Mouse (Mus musculus): ENCODE data around the gene Agpat1. TPM values are rescaled to one million over a fixed set of nuclear protein-coding genes. Genes with fewer than 3 reads are reported as not detected.
A peak's percentile ranks its signal among the peaks of the same experiment; 100 is the strongest.

Gene Agpat1
- polyA plus RNA-seq, 1 experiment = 330 TPM

DNA sequence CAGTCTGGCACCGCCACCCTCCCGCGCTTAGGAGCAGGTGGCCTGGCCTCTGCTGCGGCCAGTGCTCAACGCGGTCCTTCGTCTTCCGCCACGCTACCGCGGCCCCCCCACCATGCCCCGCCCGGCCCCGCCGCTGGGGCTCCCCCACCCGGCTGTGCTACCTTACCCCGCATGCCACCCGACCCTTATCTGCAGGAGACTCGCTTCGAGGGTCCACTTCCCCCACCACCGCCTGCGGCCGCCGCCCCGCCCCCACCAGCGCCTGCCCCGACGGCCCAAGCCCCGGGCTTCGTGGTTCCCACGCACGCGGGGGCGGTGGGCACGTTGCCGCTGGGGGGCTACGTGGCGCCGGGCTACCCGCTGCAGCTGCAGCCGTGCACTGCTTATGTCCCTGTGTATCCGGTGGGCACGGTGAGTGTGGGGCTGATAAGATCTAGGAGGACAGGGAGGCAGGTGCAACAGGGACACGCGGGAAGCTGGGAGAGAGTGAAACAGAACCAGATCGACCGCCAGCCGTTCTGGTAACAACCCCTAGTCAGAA, 26.8 kb downstream of the Agpat1 start:
- H3K4me3 ChIP-seq (ENCODE audit: low read depth, low read length) = peak overlapping the region; percentile 57

DNA sequence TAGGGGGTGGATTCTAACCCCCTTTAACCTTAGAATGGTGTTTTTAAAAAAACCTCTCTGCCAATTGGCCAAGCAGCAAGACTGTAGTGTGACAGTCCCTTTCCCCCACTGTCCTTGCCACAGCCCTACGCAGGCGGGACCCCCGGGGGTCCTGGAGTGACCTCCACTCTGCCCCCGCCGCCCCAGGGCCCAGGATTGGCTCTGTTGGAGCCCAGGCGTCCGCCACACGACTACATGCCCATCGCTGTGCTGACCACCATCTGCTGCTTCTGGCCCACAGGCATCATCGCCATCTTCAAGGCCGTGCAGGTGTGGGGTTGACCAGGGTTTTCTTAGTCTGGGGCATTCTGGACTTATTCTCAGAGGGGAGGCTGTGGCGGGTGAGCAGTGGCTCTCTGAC, 27.6 kb downstream of the Agpat1 start:
- TF ChIP-seq POLR2A (IDR thresholded peaks at IDR 0.05; ENCODE audit: low read depth, low read length) (no peak), CTCF (IDR thresholded peaks at IDR 0.05; ENCODE audit: extremely low read depth, insufficient read length, insufficient replicate concordance, low read depth, low read length) (no peak)
- Histone ChIP-seq H3K27me3 (ENCODE audit: control insufficient read depth, insufficient read depth, low read length) (peaks cover 14% of the 10 kb centered on the region), H3K36me3 (ENCODE audit: control insufficient read depth, insufficient read depth, low read length) (no peaks in the 10 kb centered on the region), H3K4me3 (ENCODE audit: low read depth, low read length) (peak overlapping the region; percentile 38), H3K4me1 (ENCODE audit: control insufficient read depth, insufficient read depth, insufficient read length, low read length) (peaks cover 13% of the 10 kb centered on the region), H3K27ac (ENCODE audit: insufficient read depth, low read depth, low read length) (no peak overlapping the region)
- 24% methylated on average over 12 of the region's 12 CpGs for WGBS

More for the DNA sequence above, 26.8 kb downstream of the Agpat1 start:
- WGBS = 8% methylated on average over 44 of the region's 48 CpGs
- peaks cover 14% of the 10 kb centered on the region for H3K27me3 ChIP-seq (ENCODE audit: control insufficient read depth, insufficient read depth, low read length)
- H3K27ac ChIP-seq (ENCODE audit: insufficient read depth, low read depth, low read length) = no peak overlapping the region
- H3K4me1 ChIP-seq (ENCODE audit: control insufficient read depth, insufficient read depth, insufficient read length, low read length) = peaks cover 13% of the 10 kb centered on the region
- no peaks in the 10 kb centered on the region for H3K36me3 ChIP-seq (ENCODE audit: control insufficient read depth, insufficient read depth, low read length)
- TF ChIP-seq POLR2A (IDR thresholded peaks at IDR 0.05; ENCODE audit: low read depth, low read length) (no peak), CTCF (IDR thresholded peaks at IDR 0.05; ENCODE audit: extremely low read depth, insufficient read length, insufficient replicate concordance, low read depth, low read length) (no peak)

DNA sequence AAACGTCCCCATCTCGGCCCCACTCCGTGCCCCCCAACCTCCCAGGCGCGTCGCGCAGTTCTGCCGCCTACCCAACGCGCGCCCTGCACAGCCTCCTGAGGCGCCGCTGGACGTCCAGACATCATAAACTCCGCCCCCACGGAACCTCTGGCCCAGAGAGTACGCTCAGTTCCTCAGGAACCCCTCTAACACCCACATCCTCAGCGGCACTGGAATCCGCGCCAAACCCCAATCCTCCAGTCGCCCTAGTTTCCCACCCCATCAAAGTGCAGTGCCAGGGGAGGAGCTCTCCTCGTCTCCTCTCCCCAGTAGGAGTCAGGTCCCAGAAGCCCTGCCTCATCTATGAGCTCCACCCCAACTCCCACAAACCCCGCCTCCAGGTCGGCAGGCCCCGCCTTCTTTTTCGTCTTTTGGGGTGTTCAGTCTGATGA, 28.2 kb downstream of the Agpat1 start:
- Histone ChIP-seq H3K27ac (ENCODE audit: insufficient read depth, low read depth, low read length) (peak overlapping the region; percentile 1), H3K36me3 (ENCODE audit: control insufficient read depth, insufficient read depth, low read length) (no peaks in the 10 kb centered on the region), H3K27me3 (ENCODE audit: control insufficient read depth, insufficient read depth, low read length) (peaks cover 14% of the 10 kb centered on the region), H3K4me3 (ENCODE audit: low read depth, low read length) (peak overlapping the region; percentile 50), H3K4me1 (ENCODE audit: control insufficient read depth, insufficient read depth, insufficient read length, low read length) (peaks cover 13% of the 10 kb centered on the region)
- TF ChIP-seq POLR2A (IDR thresholded peaks at IDR 0.05; ENCODE audit: low read depth, low read length) (0 out of 2 replicates have a peak, but pooled peaks have one; percentile 40), CTCF (IDR thresholded peaks at IDR 0.05; ENCODE audit: extremely low read depth, insufficient read length, insufficient replicate concordance, low read depth, low read length) (no peak)
- WGBS = 2% methylated on average over 26 of the region's 26 CpGs

DNA sequence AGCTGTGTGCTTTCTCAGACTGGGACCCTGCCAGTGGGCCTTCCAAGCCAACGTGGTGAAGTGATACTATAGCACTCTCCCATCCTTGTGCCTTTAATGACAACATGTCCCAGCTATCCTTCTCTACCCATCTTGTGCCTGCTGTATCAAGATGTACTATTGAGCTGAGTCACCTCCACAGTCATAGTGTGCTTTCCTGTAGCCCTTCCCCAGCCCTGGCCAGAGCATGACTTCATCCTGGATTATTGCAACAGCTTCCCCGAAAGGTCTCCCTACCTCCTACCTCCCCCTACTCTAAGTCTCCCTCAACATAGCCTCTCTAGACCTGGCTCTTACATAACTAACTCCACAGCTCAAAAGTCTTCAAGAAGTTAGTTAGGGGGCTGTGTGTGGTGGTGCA, 31.6 kb downstream of the Agpat1 start:
- peaks cover 8% of the 10 kb centered on the region for H3K27me3 ChIP-seq (ENCODE audit: control insufficient read depth, insufficient read depth, low read length)
- no peaks in the 10 kb centered on the region for H3K36me3 ChIP-seq (ENCODE audit: control insufficient read depth, insufficient read depth, low read length)
- WGBS = 75% methylated on average over 2 of the region's 2 CpGs
- no peak overlapping the region for H3K4me3 ChIP-seq (ENCODE audit: low read depth, low read length)
- no peak overlapping the region for H3K27ac ChIP-seq (ENCODE audit: insufficient read depth, low read depth, low read length)
- peaks cover 11% of the 10 kb centered on the region for H3K4me1 ChIP-seq (ENCODE audit: control insufficient read depth, insufficient read depth, insufficient read length, low read length)
- no peak for TF ChIP-seq POLR2A (IDR thresholded peaks at IDR 0.05; ENCODE audit: low read depth, low read length)
- TF ChIP-seq CTCF (IDR thresholded peaks at IDR 0.05; ENCODE audit: extremely low read depth, insufficient read length, insufficient replicate concordance, low read depth, low read length) = no peak

DNA sequence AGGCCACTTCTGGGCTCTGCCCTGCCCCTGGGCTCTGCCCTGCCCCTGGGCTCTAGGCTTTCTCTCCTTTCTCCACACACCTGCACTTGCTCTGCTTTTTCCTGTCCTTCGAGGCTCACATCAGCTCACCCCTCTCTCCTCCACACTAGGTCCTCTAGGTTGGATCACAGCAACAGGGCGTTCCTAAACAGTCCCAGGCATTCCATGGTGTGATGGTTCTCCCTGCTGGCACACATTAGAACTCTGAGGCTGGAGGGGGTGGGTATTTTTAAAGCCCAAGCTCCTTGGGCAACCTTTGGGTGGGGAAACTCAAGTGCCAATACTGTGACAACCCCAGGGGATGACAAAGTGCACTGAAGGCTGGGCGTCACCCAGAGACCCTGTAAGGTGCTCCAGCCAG, 33.4 kb downstream of the Agpat1 start:
- TF ChIP-seq CTCF (IDR thresholded peaks at IDR 0.05; ENCODE audit: extremely low read depth, insufficient read length, insufficient replicate concordance, low read depth, low read length) = no peak
- no peak for TF ChIP-seq POLR2A (IDR thresholded peaks at IDR 0.05; ENCODE audit: low read depth, low read length)
- Histone ChIP-seq H3K27ac (ENCODE audit: insufficient read depth, low read depth, low read length) (no peak overlapping the region), H3K36me3 (ENCODE audit: control insufficient read depth, insufficient read depth, low read length) (no peaks in the 10 kb centered on the region), H3K4me1 (ENCODE audit: control insufficient read depth, insufficient read depth, insufficient read length, low read length) (no peaks in the 10 kb centered on the region), H3K27me3 (ENCODE audit: control insufficient read depth, insufficient read depth, low read length) (no peaks in the 10 kb centered on the region), H3K4me3 (ENCODE audit: low read depth, low read length) (peak overlapping the region; percentile 10; the same call in 1 of the 2 replicates)
- 54% methylated on average over 3 of the region's 3 CpGs for WGBS

DNA sequence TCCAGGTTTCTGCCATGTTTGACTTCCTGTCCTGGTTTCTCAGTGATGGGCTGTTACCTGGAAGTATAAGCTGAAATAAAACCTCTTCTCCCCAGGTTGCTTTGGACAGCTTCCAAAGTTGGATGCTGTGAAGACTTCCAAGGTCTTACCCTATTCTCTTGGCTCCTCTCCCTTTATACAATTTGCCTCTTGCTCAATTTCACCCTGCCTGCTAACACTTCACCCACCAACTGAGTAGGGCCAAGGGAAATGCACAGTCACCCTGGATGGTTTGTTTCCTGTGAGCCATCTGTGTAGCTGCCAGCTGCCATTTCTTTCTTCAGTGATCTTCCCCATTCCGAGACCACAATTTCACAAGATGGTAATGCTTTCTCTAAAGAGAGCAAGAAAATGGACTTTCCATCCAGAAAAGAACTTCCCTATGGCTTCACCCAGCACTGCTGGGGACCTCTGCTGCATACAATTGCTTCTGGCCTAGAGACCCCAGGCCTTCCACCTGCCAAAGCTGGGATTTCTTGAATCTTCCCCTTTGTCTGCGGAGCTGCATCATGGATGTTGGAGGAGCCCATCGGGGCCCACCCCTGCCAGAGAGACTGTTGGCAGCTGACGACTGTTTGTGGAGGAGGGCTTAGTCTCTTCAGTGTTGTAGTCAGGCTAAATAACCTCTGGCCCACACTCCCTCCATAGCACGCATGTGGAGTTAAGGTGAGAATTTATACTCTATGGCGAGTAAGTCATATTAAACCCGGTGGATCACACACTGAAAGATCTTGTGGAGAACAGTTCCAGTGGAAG, 35.6 kb downstream of the Agpat1 start:
- Histone ChIP-seq H3K36me3 (ENCODE audit: control insufficient read depth, insufficient read depth, low read length) (no peaks in the 10 kb centered on the region), H3K4me1 (ENCODE audit: control insufficient read depth, insufficient read depth, insufficient read length, low read length) (no peaks in the 10 kb centered on the region), H3K27me3 (ENCODE audit: control insufficient read depth, insufficient read depth, low read length) (no peaks in the 10 kb centered on the region), H3K27ac (ENCODE audit: insufficient read depth, low read depth, low read length) (no peak overlapping the region), H3K4me3 (ENCODE audit: low read depth, low read length) (no peak overlapping the region)
- TF ChIP-seq CTCF (IDR thresholded peaks at IDR 0.05; ENCODE audit: extremely low read depth, insufficient read length, insufficient replicate concordance, low read depth, low read length) = no peak
- 81% methylated on average over 7 of the region's 7 CpGs for WGBS
